Mouse (Mus musculus) MEL (cell line): ENCODE results near the gene Fastk. TPM values are rescaled to one million over a fixed set of nuclear protein-coding genes. Genes with fewer than 3 reads are reported as not detected.

Experiments
- DNase-seq: peaks from one replicate; pipeline ENCODE4 v3.0.0; 2011; ENCODE audit warnings: low read depth, low spot score
- H3K27ac ChIP-seq: 2 replicates; pipeline ENCODE4 v1.5.1; 2012; ENCODE audit warnings: low read depth, mild to moderate bottlenecking, control low read depth, low read length, moderate library complexity; ENCODE audit not compliant: control insufficient read depth
- H3K27me3 ChIP-seq, 2 experiments: fragments of 150-350 bp in 1 of 2; sonication (generic) in 1 of 2; 2 replicates each; pipeline ENCODE4 v1.6.1; 2012; ENCODE audit warnings: low read length in 2 of 2, mild to moderate bottlenecking in 2 of 2, improper control_type of control experiment in 1 of 2, moderate library complexity in 1 of 2; ENCODE audit not compliant: insufficient read depth in 2 of 2, control insufficient read depth in 1 of 2
- H3K36me3 ChIP-seq, 2 experiments: 2 replicates each; pipeline ENCODE4 v1.6.1; 2012 to 2014; ENCODE audit warnings: low read length in 2 of 2, improper control_type of control experiment in 1 of 2, inconsistent platforms in 1 of 2, mild to moderate bottlenecking in 1 of 2; ENCODE audit not compliant: insufficient read depth in 2 of 2, control insufficient read depth in 1 of 2
- H3K4me1 ChIP-seq, 2 experiments: fragments of 150-350 bp in 1 of 2; sonication (generic) in 1 of 2; 2 replicates each; pipeline ENCODE4 v1.6.1; 2012; ENCODE audit warnings: low read length in 2 of 2, improper control_type of control experiment in 1 of 2, mild to moderate bottlenecking in 1 of 2; ENCODE audit not compliant: insufficient read depth in 2 of 2, control insufficient read depth in 1 of 2
- H3K4me3 ChIP-seq, 2 experiments: fragments of 150-350 bp in 1 of 2; sonication (generic) in 1 of 2; 2 replicates each; pipeline ENCODE4 v1.5.1; 2012; ENCODE audit warnings: low read depth in 2 of 2, low read length in 2 of 2, mild to moderate bottlenecking in 2 of 2, moderate library complexity in 2 of 2, control low read depth in 1 of 2, improper control_type of control experiment in 1 of 2; ENCODE audit not compliant: control insufficient read depth in 1 of 2, insufficient read depth in 1 of 2
- H3K79me2 ChIP-seq: 2 replicates; pipeline ENCODE4 v1.6.1; 2012; ENCODE audit warnings: mild to moderate bottlenecking, low read length, moderate library complexity; ENCODE audit not compliant: control insufficient read depth, poor library complexity, insufficient read depth
- H3K9ac ChIP-seq: 2 replicates; pipeline ENCODE4 v1.6.1; 2012; ENCODE audit warnings: low read depth, mild to moderate bottlenecking, control low read depth, low read length, moderate library complexity; ENCODE audit not compliant: control insufficient read depth, poor library complexity, severe bottlenecking
- H3K9me3 ChIP-seq: fragments of 150-350 bp; sonication (generic); replicated peaks from 2 replicates; pipeline ENCODE4 v1.6.1; 2012; ENCODE audit warnings: mild to moderate bottlenecking, low read length, improper control_type of control experiment, moderate library complexity; ENCODE audit not compliant: insufficient read depth
- BHLHE40 ChIP-seq: IDR thresholded peaks from 2 replicates; pipeline ENCODE4 v1.6.1; 2012; ENCODE audit warnings: low read depth, mild to moderate bottlenecking, inconsistent platforms, low read length, improper control_type of control experiment, borderline replicate concordance
- CHD1 ChIP-seq: IDR thresholded peaks from 2 replicates; pipeline ENCODE4 v1.6.1; 2012; ENCODE audit warnings: low read depth, mild to moderate bottlenecking, inconsistent platforms, low read length, improper control_type of control experiment
- CHD2 ChIP-seq: IDR thresholded peaks from 2 replicates; pipeline ENCODE4 v1.6.1; 2011; ENCODE audit warnings: low read length, improper control_type of control experiment
- E2F4 ChIP-seq: IDR thresholded peaks from 2 replicates; pipeline ENCODE4 v1.6.1; 2011; ENCODE audit warnings: low read depth, low read length, improper control_type of control experiment, borderline replicate concordance
- ELF1 ChIP-seq: IDR thresholded peaks from 2 replicates; pipeline ENCODE4 v1.6.1; 2014; ENCODE audit warnings: low read depth, mild to moderate bottlenecking, inconsistent platforms, low read length, improper control_type of control experiment, moderate library complexity
- EP300 ChIP-seq, 2 experiments: IDR thresholded peaks; 2 replicates each; pipeline ENCODE4 v1.6.1; 2011; ENCODE audit warnings: improper control_type of control experiment in 2 of 2, low read length in 2 of 2, low read depth in 1 of 2, mild to moderate bottlenecking in 1 of 2
- ETS1 ChIP-seq: IDR thresholded peaks from 2 replicates; pipeline ENCODE4 v1.6.1; 2012; ENCODE audit warnings: low read depth, mild to moderate bottlenecking, inconsistent platforms, low read length, improper control_type of control experiment, moderate library complexity
- GABPA ChIP-seq: IDR thresholded peaks from 2 replicates; pipeline ENCODE4 v1.6.1; 2012; ENCODE audit warnings: low read depth, mild to moderate bottlenecking, inconsistent platforms, low read length, improper control_type of control experiment, moderate library complexity
- GATA1 ChIP-seq: IDR thresholded peaks from 2 replicates; pipeline ENCODE4 v1.6.1; 2011; ENCODE audit warnings: low read depth, low read length, improper control_type of control experiment
- HCFC1 ChIP-seq: IDR thresholded peaks from 2 replicates; pipeline ENCODE4 v1.6.1; 2012; ENCODE audit warnings: low read depth, mild to moderate bottlenecking, inconsistent platforms, low read length, improper control_type of control experiment, moderate library complexity
- MAZ ChIP-seq: IDR thresholded peaks from 2 replicates; pipeline ENCODE4 v1.6.1; 2012; ENCODE audit warnings: low read depth, mild to moderate bottlenecking, inconsistent platforms, low read length, improper control_type of control experiment
- MEF2A ChIP-seq: IDR thresholded peaks from 2 replicates; pipeline ENCODE4 v1.6.1; 2014; ENCODE audit warnings: low read depth, mild to moderate bottlenecking, inconsistent platforms, low read length, improper control_type of control experiment; ENCODE audit not compliant: poor library complexity, insufficient replicate concordance, severe bottlenecking; ENCODE audit errors: extremely low read depth
- MXI1 ChIP-seq: IDR thresholded peaks from 2 replicates; pipeline ENCODE4 v1.6.1; 2011; ENCODE audit warnings: mild to moderate bottlenecking, low read depth, low read length, improper control_type of control experiment
- MYB ChIP-seq: IDR thresholded peaks from 2 replicates; pipeline ENCODE4 v1.6.1; 2011; ENCODE audit warnings: mild to moderate bottlenecking, low read depth, low read length, improper control_type of control experiment
- NELFE ChIP-seq: IDR thresholded peaks from 2 replicates; pipeline ENCODE4 v1.6.1; 2011; ENCODE audit warnings: low read depth, low read length, improper control_type of control experiment
- NRF1 ChIP-seq: IDR thresholded peaks from 2 replicates; pipeline ENCODE4 v1.6.1; 2014; ENCODE audit warnings: low read depth, mild to moderate bottlenecking, inconsistent platforms, low read length, improper control_type of control experiment, moderate library complexity; ENCODE audit not compliant: poor library complexity, insufficient read depth, severe bottlenecking
- POLR2A ChIP-seq, 2 experiments: IDR thresholded peaks; 2 replicates each; pipeline ENCODE4 v1.6.1; 2011 to 2012; ENCODE audit warnings: low read length in 2 of 2, mild to moderate bottlenecking in 2 of 2, control low read depth in 1 of 2, improper control_type of control experiment in 1 of 2, low read depth in 1 of 2, moderate library complexity in 1 of 2; ENCODE audit not compliant: control insufficient read depth in 1 of 2, insufficient read depth in 1 of 2, poor library complexity in 1 of 2
- POLR2AphosphoS5 ChIP-seq: IDR thresholded peaks from 2 replicates; pipeline ENCODE4 v1.6.1; 2012; ENCODE audit warnings: low read depth, borderline replicate concordance, mild to moderate bottlenecking, inconsistent platforms, low read length, moderate library complexity, mixed read lengths
- RAD21 ChIP-seq: IDR thresholded peaks from 2 replicates; pipeline ENCODE4 v1.6.1; 2011; ENCODE audit warnings: mild to moderate bottlenecking, low read depth, low read length, improper control_type of control experiment
- RCOR1 ChIP-seq: IDR thresholded peaks from 2 replicates; pipeline ENCODE4 v1.6.1; 2012; ENCODE audit warnings: low read depth, mild to moderate bottlenecking, inconsistent platforms, low read length, improper control_type of control experiment
- SIN3A ChIP-seq: IDR thresholded peaks from 2 replicates; pipeline ENCODE4 v1.6.1; 2012; ENCODE audit warnings: low read length, improper control_type of control experiment, inconsistent platforms
- TAL1 ChIP-seq: IDR thresholded peaks from 2 replicates; pipeline ENCODE4 v1.6.1; 2012; ENCODE audit warnings: mild to moderate bottlenecking, inconsistent platforms, low read length, moderate library complexity, mixed read lengths
- TBP ChIP-seq: IDR thresholded peaks from 2 replicates; pipeline ENCODE4 v1.8.0; 2011; ENCODE audit warnings: low read depth, low read length, improper control_type of control experiment
- TCF12 ChIP-seq: IDR thresholded peaks from 2 replicates; pipeline ENCODE4 v1.6.1; 2014; ENCODE audit warnings: low read depth, mild to moderate bottlenecking, inconsistent platforms, low read length, improper control_type of control experiment, moderate library complexity
- UBTF ChIP-seq: IDR thresholded peaks from 2 replicates; pipeline ENCODE4 v1.6.1; 2012; ENCODE audit warnings: low read depth, mild to moderate bottlenecking, inconsistent platforms, low read length, improper control_type of control experiment, moderate library complexity, borderline replicate concordance; ENCODE audit not compliant: insufficient read depth
- USF1 ChIP-seq: IDR thresholded peaks from 2 replicates; pipeline ENCODE4 v1.6.1; 2014; ENCODE audit warnings: low read depth, mild to moderate bottlenecking, inconsistent platforms, low read length, improper control_type of control experiment, moderate library complexity
- polyA plus RNA-seq, 2 experiments: library from polyadenylated mRNA; stranded (reverse) in 1 of 2; unstranded in 1 of 2; fragments of >175 nt in 1 of 2; fragments of >200 nt in 1 of 2; gene quantifications; 2 replicates each; pipeline versions ENCODE4 v1.2.1 to v1.2.4; 2012; ENCODE audit warnings: low replicate concordance in 2 of 2, low read depth in 1 of 2; ENCODE audit not compliant: insufficient read length in 2 of 2, insufficient read depth in 1 of 2, missing spikeins in 1 of 2
- total RNA-seq: library from RNA; depleted of rRNA; stranded (reverse); fragments of 300-350 nt; gene quantifications from 2 replicates; pipeline ENCODE4 v1.2.3, GENCODE M21; 2012

Fastk gene
- total and polyA plus RNA-seq, 3 experiments = 111 to 273 (median 228) TPM

DNA sequence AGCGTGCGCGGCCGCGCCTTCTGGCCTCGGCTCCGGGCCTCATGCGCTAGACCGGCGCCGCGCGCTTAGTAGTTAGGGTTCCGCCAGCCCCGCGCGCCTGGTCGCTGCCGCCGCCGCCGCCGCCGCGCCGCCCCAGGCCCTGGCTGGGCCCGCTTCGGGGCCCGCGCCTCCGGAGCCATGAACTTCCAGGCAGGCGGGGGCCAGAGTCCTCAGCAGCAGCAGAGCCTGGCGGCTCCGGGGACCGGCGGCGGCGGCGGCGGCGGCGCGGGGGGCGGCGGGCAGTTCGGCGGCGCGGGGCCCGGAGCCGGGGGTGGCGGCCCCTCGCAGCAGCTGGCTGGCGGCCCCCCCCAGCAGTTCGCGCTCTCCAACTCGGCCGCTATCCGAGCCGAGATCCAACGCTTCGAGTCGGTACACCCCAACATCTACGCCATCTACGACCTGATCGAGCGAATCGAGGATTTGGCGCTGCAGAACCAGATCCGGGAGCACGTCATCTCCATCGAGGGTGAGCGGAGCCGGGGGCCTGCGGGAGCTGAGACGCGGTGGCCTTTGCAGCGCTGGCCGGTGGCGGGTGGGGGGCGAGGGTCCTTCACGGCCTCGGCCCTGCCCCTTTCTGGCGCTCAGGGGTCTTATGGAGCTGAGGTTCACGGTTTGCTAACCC, 7.1 kb upstream of the Fastk start, which contains the start of gene Agap3:
TSS of gene Agap3 (plus strand) at position 148 of the 661 bp plus-strand sequence.
- no peak for TF ChIP-seq TCF12
- TF ChIP-seq POLR2A (IDR thresholded peaks at IDR 0.05; ENCODE audit: control insufficient read depth in 1 of 2, insufficient read depth in 1 of 2, low read depth in 1 of 2, low read length in 2 of 2, poor library complexity in 1 of 2) = peak in 1 of 2 experiments; percentile 0; a peak in 2 of 4 replicates
- TF ChIP-seq E2F4 = 0 out of 2 replicates have a peak, but pooled peaks have one; percentile 1
- peak within 1 kb of the TSS; percentile 88 for H3K27ac ChIP-seq
- no peaks in the 10 kb centered on the region for H3K27me3 ChIP-seq
- peak within 1 kb of the TSS; percentile 77 to 98 for H3K4me3 ChIP-seq
- H3K4me1 ChIP-seq = peaks cover 8 to 19% of the 10 kb centered on the region in 2 experiments
- H3K79me2 ChIP-seq = peaks cover 54% of the 10 kb centered on the region
- peaks cover 0 to 19% of the 10 kb centered on the region in 2 experiments; a peak in 3 of 4 replicates for H3K36me3 ChIP-seq
- H3K9me3 ChIP-seq = no peaks in the 10 kb centered on the region
- H3K9ac ChIP-seq = peak within 1 kb of the TSS; percentile 87
- peak; percentile 71 for DNase-seq

DNA sequence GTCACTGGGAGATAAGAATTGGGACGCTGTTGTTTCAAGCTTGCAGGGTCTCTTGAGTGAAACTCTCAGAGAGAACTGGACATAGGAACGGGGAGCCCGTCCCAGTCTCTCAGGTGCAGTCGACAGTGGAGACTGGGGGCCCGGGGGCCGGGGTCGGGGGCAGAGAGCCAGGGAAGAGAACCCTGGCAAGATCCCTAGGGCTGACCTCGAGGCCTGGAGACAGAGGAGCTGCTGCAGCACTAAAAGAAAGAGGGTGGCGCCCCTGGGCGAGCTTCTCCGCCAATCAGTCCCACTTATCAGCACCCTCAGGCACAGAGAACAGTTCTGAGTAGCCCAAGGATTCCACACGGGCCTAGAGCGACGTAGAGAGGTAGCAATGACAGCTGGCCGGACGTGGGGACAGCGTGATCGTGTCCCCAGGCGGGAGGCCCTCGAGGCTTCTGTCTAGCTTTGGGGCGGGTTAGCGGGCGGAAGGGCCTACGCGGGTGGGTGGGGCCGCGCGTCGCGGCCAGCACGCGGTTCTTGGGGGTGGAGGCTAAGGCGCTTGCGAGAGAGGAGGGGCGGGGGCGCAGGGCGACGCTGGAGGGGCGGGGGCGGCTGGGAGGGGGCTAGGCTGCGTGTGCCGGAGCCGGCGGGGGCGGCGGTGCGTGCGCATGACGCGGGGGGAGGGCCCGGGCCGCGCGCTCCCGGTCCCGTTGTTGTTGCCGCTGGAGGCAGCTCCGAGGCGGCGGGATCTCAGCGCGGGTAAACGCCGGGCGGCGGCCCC, 6.4 kb upstream of the Fastk start:
- Histone ChIP-seq H3K9ac (peak overlapping the region; percentile 87), H3K4me3 (peak overlapping the region; percentile 77 to 98), H3K36me3 (peaks cover 0 to 24% of the 10 kb centered on the region in 2 experiments; a peak in 2 of 4 replicates), H3K79me2 (peaks cover 49% of the 10 kb centered on the region), H3K4me1 (peaks cover 11 to 24% of the 10 kb centered on the region in 2 experiments), H3K27me3 (no peaks in the 10 kb centered on the region), H3K27ac (peak overlapping the region; percentile 88), H3K9me3 (no peaks in the 10 kb centered on the region)
- peak; percentile 97 for DNase-seq
- TF ChIP-seq RAD21 (no peak), TBP (peak; percentile 41; the same call in 1 of the 2 replicates), EP300 (IDR thresholded peaks at IDR 0.05; ENCODE audit: low read depth in 1 of 2, low read length in 2 of 2) (0 out of 4 replicates have a peak, but pooled peaks of 1 of the 2 experiments have one; percentile 22), BHLHE40 (peak; percentile 43; the same call in 1 of the 2 replicates), MAZ (peak; percentile 64; the same call in 1 of the 2 replicates), POLR2A (IDR thresholded peaks at IDR 0.05; ENCODE audit: control insufficient read depth in 1 of 2, insufficient read depth in 1 of 2, low read depth in 1 of 2, low read length in 2 of 2, poor library complexity in 1 of 2) (peak; percentile 89), CHD1 (no peak), HCFC1 (peak; percentile 71), USF1 (peak; percentile 56), NELFE (peak; percentile 92), UBTF (no peak), MEF2A (peak; percentile 22; the same call in 1 of the 2 replicates), MYB (no peak), ETS1 (peak; percentile 39; the same call in 1 of the 2 replicates), CHD2 (no peak), E2F4 (peak; percentile 19; the same call in 1 of the 2 replicates), GATA1 (no peak), GABPA (no peak), POLR2AphosphoS5 (no peak), TAL1 (no peak), NRF1 (peak; percentile 68), SIN3A (peak; percentile 81), MXI1 (peak; percentile 89), RCOR1 (no peak), ELF1 (peak; percentile 61)
